ENCODE assay signal across 25 mouse cellular contexts in genomic region chr4:57239112-57239511, GRCm38 (mm10).
DNase-seq lines count a peak whose midpoint lies in the region; ATAC-seq and TF ChIP-seq lines count a peak whose summit lies in the region.
"Had no signal": no experiment of that assay in that cellular context is flagged by ENCODE, and none has a peak within 500 bp of the region (broad histone marks: within the 10 kb centered on the region; RNA-seq: fewer than 3 reads in every experiment).

No protein-coding gene starts in this region.

- H3K27me3 ChIP-seq in intestine, postnatal 0 days (replicated peaks; ENCODE audit: control insufficient read depth, insufficient read depth, low read length), result no peaks in the 10 kb centered on the region
- H3K27me3 ChIP-seq in small intestine, adult 2 months (ENCODE audit: control insufficient read depth, insufficient read depth, low read length), result no peaks in the 10 kb centered on the region
- H3K27me3 ChIP-seq: embryonic facial prominence, embryonic 12.5 days; embryonic facial prominence, embryonic 15.5 days; forebrain, embryonic 12.5 days; forebrain, embryonic 15.5 days; heart, embryonic 12.5 days; heart, embryonic 15.5 days had no signal

- no peaks in the 10 kb centered on the region for H3K9me3 ChIP-seq in intestine, postnatal 0 days (ENCODE audit: control insufficient read depth)
- H3K9me3 ChIP-seq: embryonic facial prominence, embryonic 12.5 days; embryonic facial prominence, embryonic 15.5 days; forebrain, embryonic 12.5 days; forebrain, embryonic 15.5 days; heart, embryonic 12.5 days; heart, embryonic 15.5 days had no signal

- TF ChIP-seq CTCF in intestine, postnatal 0 days (IDR thresholded peaks at IDR 0.05; ENCODE audit: low read depth), result no peak
- no peak for TF ChIP-seq CTCF in small intestine, adult 2 months (IDR thresholded peaks at IDR 0.05; ENCODE audit: extremely low read depth, insufficient read length, insufficient replicate concordance, low read depth, low read length)

- H3K4me1 ChIP-seq in intestine, postnatal 0 days (replicated peaks; ENCODE audit: control insufficient read depth, insufficient read depth, low read length), result no peaks in the 10 kb centered on the region; the same call in 1 of the 2 replicates
- peaks cover 13% of the 10 kb centered on the region; the same call in 1 of the 2 replicates for H3K4me1 ChIP-seq in small intestine, adult 2 months (ENCODE audit: control insufficient read depth, insufficient read depth, insufficient read length, low read length)
- H3K4me1 ChIP-seq: forebrain, embryonic 12.5 days; forebrain, embryonic 15.5 days had no signal

- peaks cover 4% of the 10 kb centered on the region; the same call in 1 of the 2 replicates for H3K36me3 ChIP-seq in intestine, postnatal 0 days (ENCODE audit: control insufficient read depth, insufficient read depth)
- peaks cover 23% of the 10 kb centered on the region for H3K36me3 ChIP-seq in small intestine, adult 2 months (ENCODE audit: control insufficient read depth, insufficient read depth, low read length)
- H3K36me3 ChIP-seq: embryonic facial prominence, embryonic 12.5 days; embryonic facial prominence, embryonic 15.5 days; forebrain, embryonic 12.5 days; forebrain, embryonic 15.5 days; heart, embryonic 12.5 days; heart, embryonic 15.5 days had no signal

- intact Hi-C loops in heart, postnatal 10 days (cut with DNase I), result no loop called here

- 45% methylated on average over 6 of the region's 6 CpGs for WGBS in intestine, postnatal 0 days
- 34% methylated on average over 6 of the region's 6 CpGs for WGBS in large intestine, adult 2 months
- WGBS in small intestine, adult 2 months, result 41% methylated on average over 6 of the region's 6 CpGs

- peak; percentile 90 for DNase-seq in heart, adult 11 months
- no peak for DNase-seq in heart, postnatal 10 days
- DNase-seq in large intestine, adult 2 months (ENCODE audit: low read depth, low spot score), result peak; percentile 66
- DNase-seq: adrenal gland, adult 2 months; adrenal gland, postnatal 14 days; cerebellum, adult 11 months; cerebellum, adult 2 months; cerebellum, adult 9-11 months; cerebellum, postnatal 25 days; heart, adult 18-20 months; heart, postnatal 14 days; heart, postnatal 4 days had no signal

- no peak overlapping the region for H3K4me2 ChIP-seq in intestine, postnatal 0 days (replicated peaks; ENCODE audit: low read depth)
- H3K4me2 ChIP-seq: embryonic facial prominence, embryonic 12.5 days; embryonic facial prominence, embryonic 15.5 days; forebrain, embryonic 12.5 days; forebrain, embryonic 15.5 days; heart, embryonic 12.5 days; heart, embryonic 15.5 days; hindbrain, embryonic 14.5 days had no signal

- peak overlapping the region; percentile 82 for H3K27ac ChIP-seq in intestine, postnatal 0 days (ENCODE audit: low read depth, low read length)
- H3K27ac ChIP-seq in small intestine, adult 2 months (ENCODE audit: insufficient read depth, low read depth, low read length), result peak overlapping the region; percentile 82
- H3K27ac ChIP-seq: embryonic facial prominence, embryonic 12.5 days; embryonic facial prominence, embryonic 15.5 days; forebrain, embryonic 12.5 days; forebrain, embryonic 15.5 days; hindbrain, embryonic 14.5 days; hindbrain, postnatal 0 days had no signal

- TF ChIP-seq POLR2A in small intestine, adult 2 months (IDR thresholded peaks at IDR 0.05; ENCODE audit: low read depth, low read length), result no peak

- ATAC-seq in intestine, postnatal 0 days, result peak; percentile 56
- ATAC-seq in erythroid progenitor cell, adult 5-6 weeks (replicated peaks; ENCODE audit: low FRiP score, poor library complexity, severe bottlenecking), result no peak
- ATAC-seq: CD4-positive, CD25-positive, alpha-beta regulatory T cell, adult 4 months; forebrain, embryonic 15.5 days; hindbrain, postnatal 0 days; inflammation-experienced regulatory T-cells, adult 6 months had no signal

- H3K9ac ChIP-seq in intestine, postnatal 0 days (ENCODE audit: low read depth, low read length), result no peak overlapping the region
- H3K9ac ChIP-seq: embryonic facial prominence, embryonic 12.5 days; embryonic facial prominence, embryonic 15.5 days; forebrain, embryonic 12.5 days; forebrain, embryonic 15.5 days; heart, embryonic 12.5 days; heart, embryonic 15.5 days; hindbrain, embryonic 14.5 days had no signal

- H3K4me3 ChIP-seq in intestine, postnatal 0 days (ENCODE audit: low read depth, low read length), result no peak overlapping the region
- no peak overlapping the region for H3K4me3 ChIP-seq in small intestine, adult 2 months (ENCODE audit: low read depth, low read length)
- H3K4me3 ChIP-seq: embryonic facial prominence, embryonic 12.5 days; embryonic facial prominence, embryonic 15.5 days; forebrain, embryonic 12.5 days; forebrain, embryonic 15.5 days; heart, embryonic 12.5 days; heart, embryonic 15.5 days had no signal

Comparison
In these comparisons a context has a peak if more than half of its experiments do, and no peak if none do; other contexts are left out.
1. DNase-seq: peak in heart, adult 11 months (single experiment) and large intestine, adult 2 months (single experiment); none in heart, postnatal 10 days (0 of 2).